Mouse (Mus musculus): ENCODE data around the gene Naa80. TPM values are rescaled to one million over a fixed set of nuclear protein-coding genes. Genes with fewer than 3 reads are reported as not detected.
A peak's percentile ranks its signal among the peaks of the same experiment; 100 is the strongest.

The Naa80 gene
- polyA plus RNA-seq, 2 experiments: 17.2 to 38.7 TPM

DNA sequence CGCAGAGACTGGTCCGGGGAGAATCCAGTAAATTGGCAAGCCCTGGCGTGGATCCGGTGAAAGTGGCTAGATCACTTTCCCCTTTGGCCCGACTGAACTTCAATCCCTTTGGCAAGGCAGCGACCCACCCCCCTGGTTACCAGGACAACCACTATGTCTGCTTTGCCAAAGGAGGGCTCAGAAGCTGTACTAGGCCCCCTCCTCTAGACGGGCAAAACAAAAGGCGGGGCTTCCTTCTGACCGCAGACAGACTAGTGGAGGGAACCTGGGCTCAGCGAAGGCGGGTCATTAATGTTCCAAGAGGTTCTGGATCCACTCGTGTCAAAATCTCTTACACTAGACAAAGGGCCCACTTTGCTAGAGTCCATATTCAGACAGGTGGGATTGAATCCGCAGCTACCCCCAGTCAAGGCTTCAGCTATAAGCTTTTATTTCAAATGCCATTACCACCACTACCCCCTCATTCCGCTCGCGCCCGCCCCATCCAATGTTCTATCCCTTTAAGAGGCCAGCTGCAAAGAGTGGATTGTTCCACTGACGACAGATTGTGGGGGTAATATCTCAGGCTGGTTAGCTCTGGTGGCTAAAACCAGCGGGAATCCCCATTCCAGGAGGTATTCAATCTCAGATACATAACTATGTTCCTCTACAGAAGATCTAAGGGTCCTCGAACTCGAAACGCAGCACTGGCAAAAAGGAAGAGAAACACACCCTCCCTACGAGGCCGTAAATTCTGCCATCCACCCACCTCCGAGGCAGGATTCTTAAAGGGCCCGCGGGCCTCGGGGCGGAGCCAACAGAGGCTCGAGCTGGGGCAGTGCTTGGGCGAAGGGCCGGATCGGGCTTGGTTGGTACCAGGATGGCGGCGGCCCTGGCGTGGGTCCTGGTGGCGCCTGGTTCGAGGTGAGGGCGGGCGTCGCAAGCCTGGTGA, 10.1 kb upstream of the Naa80 start:
- Histone ChIP-seq H3K4me3 (replicated peaks; ENCODE audit: low read length) (peak overlapping the region; percentile 75), H3K27ac (replicated peaks; ENCODE audit: low read depth, low read length) (peak overlapping the region; percentile 75), H3K4me2 (replicated peaks; ENCODE audit: low read depth, low read length, severe bottlenecking) (peak overlapping the region; percentile 93), H3K4me1 (ENCODE audit: control insufficient read depth, insufficient read depth, low read length) (peaks cover 31% of the 10 kb centered on the region), H3K36me3 (ENCODE audit: control insufficient read depth, insufficient read depth, low read length) (peaks cover 36% of the 10 kb centered on the region), H3K9ac (ENCODE audit: low read depth, low read length, severe bottlenecking) (peak overlapping the region; percentile 78), H3K9me3 (ENCODE audit: control insufficient read depth, low read length) (no peaks in the 10 kb centered on the region), H3K27me3 (ENCODE audit: control insufficient read depth, insufficient read depth, low read length) (no peaks in the 10 kb centered on the region)
- TF ChIP-seq POLR2A (IDR thresholded peaks at IDR 0.05; ENCODE audit: borderline replicate concordance, extremely low read depth, insufficient read depth, insufficient read length): 0 out of 2 replicates have a peak, but pooled peaks have one; percentile 74
- ATAC-seq (ENCODE audit: low FRiP score, low read depth) (peak; percentile 88), DNase-seq (ENCODE audit: low spot score) (peak; percentile 87)
- WGBS: under 1% methylated on average over 41 of the region's 41 CpGs

DNA sequence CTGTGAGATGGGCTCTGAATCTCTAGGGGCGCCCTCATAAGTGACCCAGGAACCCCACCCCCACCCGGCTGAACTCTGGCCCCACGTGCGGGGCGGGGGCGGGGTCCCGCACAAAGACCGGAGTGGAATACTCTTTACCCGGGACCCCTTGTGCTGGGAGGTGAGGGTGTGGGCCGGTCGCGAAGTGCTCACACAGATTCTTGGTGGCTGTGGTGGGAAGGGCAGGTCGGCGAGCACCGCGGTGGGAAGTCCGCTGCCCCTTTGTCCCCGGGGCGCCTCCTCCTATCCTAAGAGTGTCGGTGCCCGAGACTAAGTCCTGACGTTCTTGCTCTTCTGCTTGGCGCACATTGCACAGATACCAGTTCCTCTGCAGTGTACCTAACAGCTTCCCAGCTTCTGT, 9.4 kb upstream of the Naa80 start:
- Histone ChIP-seq H3K9me3 (ENCODE audit: control insufficient read depth, low read length) (no peaks in the 10 kb centered on the region), H3K4me3 (replicated peaks; ENCODE audit: low read length) (peak overlapping the region; percentile 75), H3K27ac (replicated peaks; ENCODE audit: low read depth, low read length) (peak overlapping the region; percentile 75), H3K36me3 (ENCODE audit: control insufficient read depth, insufficient read depth, low read length) (peaks cover 38% of the 10 kb centered on the region), H3K9ac (ENCODE audit: low read depth, low read length, severe bottlenecking) (peak overlapping the region; percentile 78), H3K27me3 (ENCODE audit: control insufficient read depth, insufficient read depth, low read length) (no peaks in the 10 kb centered on the region), H3K4me2 (replicated peaks; ENCODE audit: low read depth, low read length, severe bottlenecking) (peak overlapping the region; percentile 93), H3K4me1 (ENCODE audit: control insufficient read depth, insufficient read depth, low read length) (peaks cover 27% of the 10 kb centered on the region)
- no peak for TF ChIP-seq POLR2A (IDR thresholded peaks at IDR 0.05; ENCODE audit: borderline replicate concordance, extremely low read depth, insufficient read depth, insufficient read length)
- WGBS: under 1% methylated on average over 21 of the region's 23 CpGs
- ATAC-seq (ENCODE audit: low FRiP score, low read depth): peak; percentile 42
- peak; percentile 19 for DNase-seq (ENCODE audit: low spot score)

GRCm38 (mm10) chr9:107570016-107570415, 8.7 kb upstream of the Naa80 start:
- no peaks in the 10 kb centered on the region for H3K9me3 ChIP-seq (ENCODE audit: control insufficient read depth, low read length)
- peaks cover 43% of the 10 kb centered on the region for H3K36me3 ChIP-seq (ENCODE audit: control insufficient read depth, insufficient read depth, low read length)
- peak overlapping the region; percentile 93 for H3K4me2 ChIP-seq (replicated peaks; ENCODE audit: low read depth, low read length, severe bottlenecking)
- peak overlapping the region; percentile 78 for H3K9ac ChIP-seq (ENCODE audit: low read depth, low read length, severe bottlenecking)
- no peak for TF ChIP-seq POLR2A (IDR thresholded peaks at IDR 0.05; ENCODE audit: borderline replicate concordance, extremely low read depth, insufficient read depth, insufficient read length)
- DNase-seq (ENCODE audit: low spot score): no peak
- H3K27me3 ChIP-seq (ENCODE audit: control insufficient read depth, insufficient read depth, low read length): no peaks in the 10 kb centered on the region
- peaks cover 27% of the 10 kb centered on the region for H3K4me1 ChIP-seq (ENCODE audit: control insufficient read depth, insufficient read depth, low read length)
- peak overlapping the region; percentile 75 for H3K4me3 ChIP-seq (replicated peaks; ENCODE audit: low read length)
- WGBS: 31% methylated on average over 13 of the region's 13 CpGs
- no peak for ATAC-seq (ENCODE audit: low FRiP score, low read depth)
- H3K27ac ChIP-seq (replicated peaks; ENCODE audit: low read depth, low read length): peak overlapping the region; percentile 75; the same call in 1 of the 2 replicates

- H3K9ac ChIP-seq (ENCODE audit: low read depth, low read length, severe bottlenecking): no peak overlapping the region; the same call in 1 of the 2 replicates
- TF ChIP-seq POLR2A (IDR thresholded peaks at IDR 0.05; ENCODE audit: borderline replicate concordance, extremely low read depth, insufficient read depth, insufficient read length): no peak
- H3K4me3 ChIP-seq (replicated peaks; ENCODE audit: low read length): peak overlapping the region; percentile 75
- H3K36me3 ChIP-seq (ENCODE audit: control insufficient read depth, insufficient read depth, low read length): peaks cover 37% of the 10 kb centered on the region
- peaks cover 27% of the 10 kb centered on the region for H3K4me1 ChIP-seq (ENCODE audit: control insufficient read depth, insufficient read depth, low read length)
- peak overlapping the region; percentile 93 for H3K4me2 ChIP-seq (replicated peaks; ENCODE audit: low read depth, low read length, severe bottlenecking)
- ATAC-seq (ENCODE audit: low FRiP score, low read depth): no peak
- no peak overlapping the region for H3K27ac ChIP-seq (replicated peaks; ENCODE audit: low read depth, low read length)
- no peaks in the 10 kb centered on the region for H3K9me3 ChIP-seq (ENCODE audit: control insufficient read depth, low read length)
- no peaks in the 10 kb centered on the region for H3K27me3 ChIP-seq (ENCODE audit: control insufficient read depth, insufficient read depth, low read length)
- no peak for DNase-seq (ENCODE audit: low spot score)
- 91% methylated on average over 21 of the region's 21 CpGs for WGBS
These were observed 7.8 kb upstream of the Naa80 start for GRCm38 (mm10) chr9:107570845-107571244.

DNA sequence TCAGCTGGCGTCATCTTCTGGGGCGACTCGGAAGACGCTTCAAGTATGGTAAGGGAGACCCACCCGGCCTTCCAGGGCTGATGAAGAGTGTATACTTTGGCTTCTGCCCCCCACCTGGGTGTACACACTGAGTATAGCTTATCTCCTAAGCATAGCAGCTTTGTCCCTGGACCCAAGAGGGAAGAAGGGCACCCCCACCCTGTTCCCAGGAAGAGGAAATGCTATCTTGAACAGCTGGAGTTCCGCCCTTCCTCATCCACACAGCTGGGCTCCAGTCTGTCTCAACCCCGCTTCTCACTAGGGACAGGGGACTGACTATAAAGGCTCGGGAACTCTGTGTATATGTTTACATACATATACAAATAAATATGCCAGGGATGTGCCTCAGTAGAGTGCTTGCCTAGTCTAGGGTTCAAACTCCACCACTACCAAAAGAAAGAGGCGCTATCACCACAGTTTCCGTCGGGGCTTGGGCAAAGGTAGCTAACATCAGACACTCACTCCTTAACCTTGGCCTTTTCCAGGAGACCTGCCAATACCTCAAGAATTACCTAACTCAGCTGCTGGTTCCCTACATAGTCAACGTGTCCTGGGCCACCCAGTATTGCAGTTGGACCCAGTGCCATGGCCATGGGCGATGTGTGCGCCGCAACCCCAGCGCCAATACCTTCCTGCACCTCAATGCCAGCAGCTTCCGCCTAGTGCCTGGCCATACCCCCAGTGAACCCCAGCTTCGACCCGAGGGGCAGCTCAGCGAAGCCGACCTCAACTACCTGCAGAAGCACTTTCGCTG, 7.0 kb upstream of the Naa80 start:
- no peak for ATAC-seq (ENCODE audit: low FRiP score, low read depth)
- Histone ChIP-seq H3K4me3 (replicated peaks; ENCODE audit: low read length) (no peak overlapping the region), H3K9ac (ENCODE audit: low read depth, low read length, severe bottlenecking) (no peak overlapping the region; the same call in 1 of the 2 replicates)

More for the DNA sequence above, 7.0 kb upstream of the Naa80 start:
- Histone ChIP-seq H3K36me3 (ENCODE audit: control insufficient read depth, insufficient read depth, low read length) (peaks cover 37% of the 10 kb centered on the region), H3K9me3 (ENCODE audit: control insufficient read depth, low read length) (no peaks in the 10 kb centered on the region), H3K27ac (replicated peaks; ENCODE audit: low read depth, low read length) (no peak overlapping the region), H3K27me3 (ENCODE audit: control insufficient read depth, insufficient read depth, low read length) (no peaks in the 10 kb centered on the region), H3K4me1 (ENCODE audit: control insufficient read depth, insufficient read depth, low read length) (peaks cover 36% of the 10 kb centered on the region), H3K4me2 (replicated peaks; ENCODE audit: low read depth, low read length, severe bottlenecking) (0 out of 2 replicates have a peak overlapping the region, but pooled peaks have one; percentile 93)
- 91% methylated on average over 22 of the region's 22 CpGs for WGBS
- no peak for DNase-seq (ENCODE audit: low spot score)
- no peak for TF ChIP-seq POLR2A (IDR thresholded peaks at IDR 0.05; ENCODE audit: borderline replicate concordance, extremely low read depth, insufficient read depth, insufficient read length)
